Mouse (Mus musculus): ENCODE measurements around the gene Zbtb16. TPM values are rescaled to one million over a fixed set of nuclear protein-coding genes. Genes with fewer than 3 reads are reported as not detected.

Gene Zbtb16
- polyA plus RNA-seq, 1 experiment from 2014 or later: 7.0 TPM

- ATAC-seq (ENCODE audit: borderline replicate concordance, extremely low read depth, low FRiP score, low TSS enrichment): no peak
- 83% methylated on average over 12 of the region's 12 CpGs for WGBS
- Histone ChIP-seq H3K4me1 (peaks cover 21% of the 10 kb centered on the region), H3K27ac (no peak overlapping the region), H3K9me3 (no peaks in the 10 kb centered on the region), H3K9ac (no peak overlapping the region), H3K4me2 (no peak overlapping the region), H3K4me3 (no peak overlapping the region), H3K36me3 (no peaks in the 10 kb centered on the region), H3K27me3 (no peaks in the 10 kb centered on the region; the same call in 1 of the 2 replicates)
Observed at GRCm38 (mm10) chr9:48720251-48720963, 115.6 kb downstream of the Zbtb16 start.

GRCm38 (mm10) chr9:48719619-48720018, 116.4 kb downstream of the Zbtb16 start:
- Histone ChIP-seq H3K4me1 (peaks cover 21% of the 10 kb centered on the region), H3K4me2 (no peak overlapping the region), H3K9ac (no peak overlapping the region), H3K27me3 (no peaks in the 10 kb centered on the region; the same call in 1 of the 2 replicates), H3K9me3 (no peaks in the 10 kb centered on the region), H3K4me3 (no peak overlapping the region), H3K27ac (no peak overlapping the region), H3K36me3 (no peaks in the 10 kb centered on the region)
- ATAC-seq (ENCODE audit: borderline replicate concordance, extremely low read depth, low FRiP score, low TSS enrichment): no peak
- WGBS: 50% methylated on average over 4 of the region's 4 CpGs

GRCm38 (mm10) chr9:48716549-48716948, 119.5 kb downstream of the Zbtb16 start:
- Histone ChIP-seq H3K4me1 (peaks cover 1% of the 10 kb centered on the region), H3K4me3 (no peak overlapping the region), H3K36me3 (no peaks in the 10 kb centered on the region), H3K4me2 (no peak overlapping the region), H3K27ac (no peak overlapping the region), H3K9me3 (no peaks in the 10 kb centered on the region), H3K27me3 (no peaks in the 10 kb centered on the region; the same call in 1 of the 2 replicates), H3K9ac (no peak overlapping the region)
- WGBS: 84% methylated on average over 8 of the region's 8 CpGs
- no peak for ATAC-seq (ENCODE audit: borderline replicate concordance, extremely low read depth, low FRiP score, low TSS enrichment)

GRCm38 (mm10) chr9:48715042-48715441, 121.0 kb downstream of the Zbtb16 start:
- no peak overlapping the region for H3K27ac ChIP-seq
- H3K4me2 ChIP-seq: no peak overlapping the region
- ATAC-seq (ENCODE audit: borderline replicate concordance, extremely low read depth, low FRiP score, low TSS enrichment): no peak
- H3K9me3 ChIP-seq: no peaks in the 10 kb centered on the region
- no peak overlapping the region for H3K4me3 ChIP-seq
- no peaks in the 10 kb centered on the region for H3K36me3 ChIP-seq
- no peak overlapping the region for H3K9ac ChIP-seq
- H3K4me1 ChIP-seq: peaks cover 16% of the 10 kb centered on the region
- WGBS: 81% methylated on average over 8 of the region's 8 CpGs
- no peaks in the 10 kb centered on the region; the same call in 1 of the 2 replicates for H3K27me3 ChIP-seq

- H3K27ac ChIP-seq: no peak overlapping the region
- no peaks in the 10 kb centered on the region for H3K36me3 ChIP-seq
- no peak overlapping the region for H3K9ac ChIP-seq
- H3K4me2 ChIP-seq: no peak overlapping the region
- no peak for ATAC-seq (ENCODE audit: borderline replicate concordance, extremely low read depth, low FRiP score, low TSS enrichment)
- 92% methylated on average over 8 of the region's 8 CpGs for WGBS
- H3K27me3 ChIP-seq: no peaks in the 10 kb centered on the region; the same call in 1 of the 2 replicates
- H3K9me3 ChIP-seq: no peaks in the 10 kb centered on the region
- H3K4me3 ChIP-seq: no peak overlapping the region
- H3K4me1 ChIP-seq: peaks cover 16% of the 10 kb centered on the region
Observed at GRCm38 (mm10) chr9:48713779-48714178, 122.2 kb downstream of the Zbtb16 start.

- H3K9me3 ChIP-seq: no peaks in the 10 kb centered on the region
- H3K4me1 ChIP-seq: peaks cover 16% of the 10 kb centered on the region
- H3K9ac ChIP-seq: no peak overlapping the region
- H3K4me3 ChIP-seq: no peak overlapping the region
- H3K36me3 ChIP-seq: no peaks in the 10 kb centered on the region
- no peak overlapping the region for H3K27ac ChIP-seq
- no peak overlapping the region for H3K4me2 ChIP-seq
- H3K27me3 ChIP-seq: no peaks in the 10 kb centered on the region; the same call in 1 of the 2 replicates
- 83% methylated on average over 13 of the region's 13 CpGs for WGBS
- no peak for ATAC-seq (ENCODE audit: borderline replicate concordance, extremely low read depth, low FRiP score, low TSS enrichment)
Observed at GRCm38 (mm10) chr9:48712985-48713765, 122.8 kb downstream of the Zbtb16 start.

- no peak overlapping the region for H3K4me3 ChIP-seq
- H3K27me3 ChIP-seq: no peaks in the 10 kb centered on the region; the same call in 1 of the 2 replicates
- H3K4me1 ChIP-seq: peaks cover 26% of the 10 kb centered on the region
- no peaks in the 10 kb centered on the region for H3K9me3 ChIP-seq
- ATAC-seq (ENCODE audit: borderline replicate concordance, extremely low read depth, low FRiP score, low TSS enrichment): no peak
- H3K9ac ChIP-seq: no peak overlapping the region
- no peak overlapping the region for H3K27ac ChIP-seq
- WGBS: 67% methylated on average over 5 of the region's 5 CpGs
- H3K4me2 ChIP-seq: no peak overlapping the region
- no peaks in the 10 kb centered on the region for H3K36me3 ChIP-seq
Observed at GRCm38 (mm10) chr9:48711826-48712225, 124.2 kb downstream of the Zbtb16 start.

DNA sequence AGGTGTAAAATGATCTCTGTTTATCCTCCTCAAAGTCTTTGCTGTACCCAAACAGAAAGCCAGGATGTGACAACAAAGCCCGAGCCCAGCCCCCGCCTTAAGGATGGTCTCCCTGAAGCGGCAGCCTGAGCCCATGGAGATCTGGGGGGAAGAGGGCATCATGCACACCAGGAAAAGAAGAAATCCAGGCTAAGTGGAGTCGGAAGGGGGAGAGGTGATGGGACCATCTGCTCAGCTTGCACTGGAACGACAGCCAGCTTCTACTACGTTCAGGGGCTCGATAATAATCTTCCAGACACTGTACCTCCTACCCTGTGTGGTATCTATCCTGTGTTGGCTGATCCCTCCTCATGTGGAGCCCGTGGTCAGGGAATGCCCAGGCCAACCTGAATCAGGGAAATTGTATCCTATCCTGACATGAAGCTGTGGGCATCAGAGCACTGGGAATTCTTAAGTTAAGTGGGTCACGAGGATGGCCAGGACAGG, 124.7 kb downstream of the Zbtb16 start:
- no peaks in the 10 kb centered on the region for H3K9me3 ChIP-seq
- no peak overlapping the region for H3K27ac ChIP-seq
- ATAC-seq (ENCODE audit: borderline replicate concordance, extremely low read depth, low FRiP score, low TSS enrichment): no peak
- no peak overlapping the region for H3K4me2 ChIP-seq
- no peaks in the 10 kb centered on the region; the same call in 1 of the 2 replicates for H3K27me3 ChIP-seq
- H3K36me3 ChIP-seq: no peaks in the 10 kb centered on the region
- no peak overlapping the region for H3K9ac ChIP-seq
- 29% methylated on average over 9 of the region's 9 CpGs for whole genome bisulfite sequencing
- peaks cover 31% of the 10 kb centered on the region for H3K4me1 ChIP-seq
- H3K4me3 ChIP-seq: no peak overlapping the region

DNA sequence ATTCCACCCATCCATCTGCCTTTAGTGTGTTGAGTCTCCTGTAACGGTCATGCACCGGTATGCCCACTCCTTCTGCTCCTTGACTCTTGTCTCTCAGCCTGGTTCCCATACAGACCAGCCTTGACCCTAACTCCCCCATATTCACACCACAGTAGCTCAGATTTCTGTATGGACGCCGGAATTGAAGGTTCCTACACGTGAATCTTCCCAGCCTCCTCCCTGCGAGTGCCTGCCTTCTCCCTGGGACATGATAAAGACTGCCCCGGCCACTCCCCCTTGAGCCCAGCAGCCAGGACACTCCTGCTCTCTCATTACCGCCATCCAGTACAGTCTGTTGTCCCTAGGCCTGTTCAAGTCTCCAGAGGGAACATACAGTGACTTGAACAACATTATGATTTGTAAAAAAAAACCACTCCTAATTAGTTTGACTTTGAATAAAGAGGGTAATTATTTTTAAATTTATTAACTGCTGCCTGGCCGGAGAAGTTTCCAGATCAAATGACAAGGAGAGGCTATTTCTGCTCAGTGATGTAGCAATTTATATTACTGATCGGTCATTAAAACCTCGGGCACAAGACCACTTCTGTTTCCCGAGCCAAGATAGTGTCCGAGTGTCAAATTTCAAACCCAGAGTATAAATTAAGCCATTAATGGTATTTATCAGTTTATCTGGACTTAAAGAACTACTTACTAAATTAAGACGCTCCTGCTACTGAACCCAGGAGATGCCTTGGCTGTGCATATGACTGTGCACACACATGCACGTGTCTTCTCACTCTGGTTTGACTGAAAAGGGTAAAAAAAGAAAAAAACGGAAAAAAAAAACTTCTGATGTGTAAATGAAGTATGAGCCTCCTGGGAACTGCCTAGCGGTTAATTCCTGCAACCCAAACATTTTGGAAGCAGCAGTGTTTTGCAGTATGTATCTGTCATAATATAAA, 125.4 kb downstream of the Zbtb16 start:
- Histone ChIP-seq H3K36me3 (no peaks in the 10 kb centered on the region), H3K4me2 (no peak overlapping the region), H3K4me1 (peaks cover 31% of the 10 kb centered on the region), H3K9ac (no peak overlapping the region), H3K9me3 (no peaks in the 10 kb centered on the region), H3K27ac (no peak overlapping the region), H3K27me3 (no peaks in the 10 kb centered on the region; the same call in 1 of the 2 replicates), H3K4me3 (no peak overlapping the region)
- no peak; the same call in 1 of the 2 replicates for ATAC-seq (ENCODE audit: borderline replicate concordance, extremely low read depth, low FRiP score, low TSS enrichment)
- 29% methylated on average over 17 of the region's 17 CpGs for WGBS

DNA sequence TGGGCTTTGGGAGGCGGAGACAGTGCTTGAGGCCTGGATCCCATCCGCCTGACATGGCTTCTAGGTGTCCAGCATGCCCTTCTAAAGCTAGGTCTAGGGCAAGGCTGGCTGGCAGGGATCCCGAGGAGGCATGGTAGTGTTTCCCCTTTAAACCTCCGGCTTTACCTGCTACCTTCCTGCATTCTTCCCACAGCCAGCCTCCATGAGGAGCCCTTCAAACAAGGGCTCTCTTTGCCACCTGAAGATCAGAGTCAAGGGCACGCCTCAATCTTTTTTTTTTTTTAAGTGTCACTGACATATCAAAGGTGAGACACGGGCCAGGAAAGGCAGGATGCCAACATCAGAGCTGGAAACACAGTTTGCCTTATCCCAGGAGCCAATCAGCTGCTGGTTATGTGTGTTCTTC, 128.2 kb downstream of the Zbtb16 start:
- WGBS: 50% methylated on average over 6 of the region's 6 CpGs
- no peak overlapping the region for H3K9ac ChIP-seq

More for the DNA sequence above, 128.2 kb downstream of the Zbtb16 start:
- Histone ChIP-seq H3K4me2 (no peak overlapping the region), H3K27me3 (no peaks in the 10 kb centered on the region; the same call in 1 of the 2 replicates), H3K4me1 (peaks cover 31% of the 10 kb centered on the region), H3K4me3 (no peak overlapping the region), H3K9me3 (no peaks in the 10 kb centered on the region), H3K27ac (peak overlapping the region; percentile 43; the same call in 1 of the 2 replicates), H3K36me3 (no peaks in the 10 kb centered on the region)
- ATAC-seq (ENCODE audit: borderline replicate concordance, extremely low read depth, low FRiP score, low TSS enrichment): no peak
